Mouse (Mus musculus) megakaryocyte, embryonic 14.5 days (primary cell): ENCODE measurements around the gene Gm4756. TPM values are rescaled to one million over a fixed set of nuclear protein-coding genes. Genes with fewer than 3 reads are reported as not detected.
A peak's percentile ranks its signal among the peaks of the same experiment; 100 is the strongest.
"Not testable (repeated sequence)": the region's sequence is repeated elsewhere in the genome, so short reads cannot be mapped to it uniquely, and the experiment has no call there.

Experiments
- H3K27me3 ChIP-seq: replicated peaks from 2 replicates; pipeline ENCODE3; 2012; ENCODE audit warnings: inconsistent platforms
- H3K36me3 ChIP-seq: replicated peaks from 2 replicates; pipeline ENCODE3; 2012; ENCODE audit warnings: low read length, inconsistent platforms, mixed read lengths
- H3K4me1 ChIP-seq: 2 replicates; pipeline ENCODE4 v1.6.1; 2012; ENCODE audit warnings: inconsistent platforms
- H3K4me3 ChIP-seq: replicated peaks from 2 replicates; pipeline ENCODE3; 2012; ENCODE audit warnings: moderate library complexity, mild to moderate bottlenecking, inconsistent platforms
- H3K9me3 ChIP-seq: 2 replicates; pipeline ENCODE4 v1.6.1; 2012; ENCODE audit warnings: inconsistent platforms
- FLI1 ChIP-seq: IDR thresholded peaks from 2 replicates; pipeline ENCODE4 v1.6.1; 2012; ENCODE audit warnings: low read length, inconsistent platforms, mixed read lengths
- GATA1 ChIP-seq: IDR thresholded peaks from 3 replicates; pipeline ENCODE4 v1.6.1; 2012; ENCODE audit warnings: mixed read lengths, low read length, inconsistent platforms, borderline replicate concordance
- polyA plus RNA-seq: library from polyadenylated mRNA; stranded (reverse); fragments of >175 nt; gene quantifications from 2 replicates; pipeline ENCODE4 v1.2.3, GENCODE M21; 2012; ENCODE audit warnings: low replicate concordance; ENCODE audit not compliant: insufficient read depth

Gm4756 gene
- polyA plus RNA-seq, result not detected in 2 replicates

- H3K27me3 ChIP-seq, result no peaks in the 10 kb centered on the region
- H3K4me3 ChIP-seq, result no peak within 1 kb of the TSS
- H3K36me3 ChIP-seq, result peaks cover 45% of the 10 kb centered on the region
- TF ChIP-seq FLI1 (no peak), GATA1 (no peak)
- no peaks in the 10 kb centered on the region for H3K9me3 ChIP-seq
- peaks cover 3% of the 10 kb centered on the region; the same call in 1 of the 2 replicates for H3K4me1 ChIP-seq
Observed at GRCm38 (mm10) chr12:72649611-72650330, at the start of gene Gm4756. TSS of gene Gm4756 (minus strand) at chr12:72649661.

DNA sequence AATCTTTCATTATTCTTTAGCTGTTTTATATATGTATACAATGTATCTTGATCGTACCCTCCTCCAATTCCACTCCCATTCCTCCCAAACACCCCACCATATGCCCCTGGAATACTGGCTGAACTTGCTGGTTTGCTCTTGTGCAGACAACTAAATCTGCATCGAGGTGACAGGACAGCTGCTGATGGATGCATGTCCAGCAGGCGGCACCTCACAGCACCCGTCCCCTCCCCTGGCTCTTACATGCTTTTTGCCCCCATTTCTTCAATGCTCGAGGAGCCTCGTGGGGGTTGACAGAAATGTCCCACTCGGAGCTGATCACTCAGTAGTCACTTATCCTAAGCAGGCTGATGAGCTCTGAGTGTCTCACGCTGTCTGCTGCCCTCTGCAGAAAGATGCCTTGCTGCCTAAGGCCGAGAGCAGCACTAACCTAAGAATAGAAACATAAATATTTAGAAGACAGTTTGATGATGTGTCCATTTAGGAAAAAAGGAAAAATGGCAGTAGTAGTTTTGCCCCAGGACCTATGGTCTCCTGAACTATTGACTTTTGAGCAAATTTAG, 45.5 kb upstream of the Gm4756 start:
- peaks cover 4% of the 10 kb centered on the region; the same call in 1 of the 2 replicates for H3K4me1 ChIP-seq
- peaks cover 2% of the 10 kb centered on the region for H3K27me3 ChIP-seq
- H3K9me3 ChIP-seq, result no peaks in the 10 kb centered on the region
- H3K4me3 ChIP-seq, result peak overlapping the region; percentile 51
- TF ChIP-seq FLI1 (no peak), GATA1 (no peak)
- no peaks in the 10 kb centered on the region for H3K36me3 ChIP-seq

DNA sequence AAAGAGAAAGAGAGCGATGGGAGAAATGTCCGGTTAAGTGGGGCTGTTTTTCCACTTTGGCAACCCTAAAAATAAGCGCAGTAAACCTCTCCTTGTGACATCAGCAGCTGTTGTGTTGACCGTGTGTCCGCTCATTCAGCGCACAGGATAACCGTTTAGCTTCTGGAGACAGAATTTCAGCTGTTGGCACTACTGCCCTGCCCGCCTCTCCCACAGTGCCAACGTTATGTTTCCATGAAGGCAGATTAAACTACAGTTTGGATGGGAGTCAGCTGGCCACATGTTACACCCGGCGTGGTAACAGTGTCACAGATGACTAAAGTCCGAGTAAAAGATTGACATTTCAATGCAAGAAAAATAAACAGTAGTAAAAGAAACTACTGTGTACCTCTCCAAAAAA, 45.0 kb upstream of the Gm4756 start:
- TF ChIP-seq GATA1, result no peak
- no peak for TF ChIP-seq FLI1
- Histone ChIP-seq H3K27me3 (peaks cover 2% of the 10 kb centered on the region), H3K4me3 (no peak overlapping the region), H3K36me3 (no peaks in the 10 kb centered on the region), H3K4me1 (peaks cover 4% of the 10 kb centered on the region; the same call in 1 of the 2 replicates), H3K9me3 (no peaks in the 10 kb centered on the region)

DNA sequence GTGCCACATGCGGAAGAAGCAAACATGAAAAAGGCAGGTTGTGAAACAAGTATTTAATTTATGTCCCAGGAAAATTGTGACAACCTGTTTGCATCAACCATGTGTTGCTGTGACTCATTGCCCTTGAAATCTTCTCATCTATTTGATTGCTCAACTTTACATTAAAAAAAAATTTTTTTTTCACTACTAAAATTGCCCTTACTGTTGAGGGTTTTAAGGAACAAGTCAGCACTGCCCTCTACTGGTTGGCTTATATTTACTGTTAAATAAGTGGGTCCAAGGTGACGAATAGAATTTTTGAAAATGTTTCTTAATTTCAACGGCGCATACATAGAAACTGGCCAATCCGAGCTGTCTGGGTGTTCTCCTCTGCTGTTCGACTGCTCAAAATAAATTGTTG, 44.4 kb upstream of the Gm4756 start:
- no peak for TF ChIP-seq GATA1
- TF ChIP-seq FLI1, result no peak
- H3K4me1 ChIP-seq, result peaks cover 4% of the 10 kb centered on the region; the same call in 1 of the 2 replicates

DNA sequence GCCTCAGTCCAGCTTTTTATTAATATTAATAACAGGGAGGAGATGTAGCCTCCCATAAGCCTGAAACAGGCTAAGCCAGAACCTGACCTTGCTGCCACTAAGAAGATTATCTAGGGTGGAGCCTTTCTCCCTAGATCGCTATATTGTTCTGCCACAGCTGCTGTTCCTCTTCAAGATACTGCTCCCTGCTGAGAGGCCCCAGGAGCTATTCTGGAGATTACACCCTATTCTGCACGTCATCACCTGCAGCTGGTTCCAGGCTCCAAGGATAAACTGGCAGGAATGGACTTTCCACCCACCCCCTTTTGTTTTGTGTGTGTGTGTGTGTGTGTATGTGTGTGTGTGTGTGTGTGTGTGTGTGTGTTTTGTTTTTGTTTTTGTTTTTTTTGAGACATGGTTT, 38.8 kb upstream of the Gm4756 start:
- H3K4me3 ChIP-seq, H3K36me3 ChIP-seq, H3K9me3 ChIP-seq, H3K4me1 ChIP-seq, H3K27me3 ChIP-seq: not testable (repeated sequence)

More for the DNA sequence above, 44.4 kb upstream of the Gm4756 start:
- Histone ChIP-seq H3K27me3 (peaks cover 2% of the 10 kb centered on the region), H3K36me3 (no peaks in the 10 kb centered on the region), H3K4me3 (no peak overlapping the region), H3K9me3 (no peaks in the 10 kb centered on the region)

GRCm38 (mm10) chr12:72687741-72688140, 38.3 kb upstream of the Gm4756 start:
- H3K9me3 ChIP-seq, H3K36me3 ChIP-seq, H3K27me3 ChIP-seq, H3K4me3 ChIP-seq, H3K4me1 ChIP-seq: not testable (repeated sequence)

DNA sequence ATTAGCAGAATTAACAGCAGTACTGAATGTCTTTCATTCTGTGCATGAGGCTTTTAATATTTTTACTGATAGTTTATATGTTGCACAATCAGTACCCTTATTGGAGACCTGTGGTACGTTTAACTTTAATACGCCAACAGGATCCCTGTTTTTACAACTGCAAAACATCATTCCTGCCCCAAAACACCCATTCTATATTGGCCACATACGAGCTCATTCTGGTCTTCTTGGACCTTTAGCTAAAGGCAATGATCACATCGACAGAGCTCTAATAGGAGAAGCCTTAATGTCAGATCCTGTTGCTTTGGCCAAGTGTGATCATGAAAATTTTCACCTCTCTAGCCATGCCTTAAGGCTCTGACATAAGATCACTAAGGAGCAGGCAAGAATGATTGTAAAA, 37.1 kb upstream of the Gm4756 start:
- H3K4me1 ChIP-seq, result peaks cover 17% of the 10 kb centered on the region
- not testable (repeated sequence) for H3K27me3 ChIP-seq, H3K4me3 ChIP-seq, H3K36me3 ChIP-seq, H3K9me3 ChIP-seq

GRCm38 (mm10) chr12:72683612-72684011, 34.2 kb upstream of the Gm4756 start:
- Histone ChIP-seq H3K4me1 (peaks cover 18% of the 10 kb centered on the region), H3K4me3 (no peak overlapping the region), H3K36me3 (no peaks in the 10 kb centered on the region), H3K27me3 (peaks cover 5% of the 10 kb centered on the region), H3K9me3 (peaks cover 9% of the 10 kb centered on the region)
- TF ChIP-seq GATA1, result no peak
- no peak for TF ChIP-seq FLI1

DNA sequence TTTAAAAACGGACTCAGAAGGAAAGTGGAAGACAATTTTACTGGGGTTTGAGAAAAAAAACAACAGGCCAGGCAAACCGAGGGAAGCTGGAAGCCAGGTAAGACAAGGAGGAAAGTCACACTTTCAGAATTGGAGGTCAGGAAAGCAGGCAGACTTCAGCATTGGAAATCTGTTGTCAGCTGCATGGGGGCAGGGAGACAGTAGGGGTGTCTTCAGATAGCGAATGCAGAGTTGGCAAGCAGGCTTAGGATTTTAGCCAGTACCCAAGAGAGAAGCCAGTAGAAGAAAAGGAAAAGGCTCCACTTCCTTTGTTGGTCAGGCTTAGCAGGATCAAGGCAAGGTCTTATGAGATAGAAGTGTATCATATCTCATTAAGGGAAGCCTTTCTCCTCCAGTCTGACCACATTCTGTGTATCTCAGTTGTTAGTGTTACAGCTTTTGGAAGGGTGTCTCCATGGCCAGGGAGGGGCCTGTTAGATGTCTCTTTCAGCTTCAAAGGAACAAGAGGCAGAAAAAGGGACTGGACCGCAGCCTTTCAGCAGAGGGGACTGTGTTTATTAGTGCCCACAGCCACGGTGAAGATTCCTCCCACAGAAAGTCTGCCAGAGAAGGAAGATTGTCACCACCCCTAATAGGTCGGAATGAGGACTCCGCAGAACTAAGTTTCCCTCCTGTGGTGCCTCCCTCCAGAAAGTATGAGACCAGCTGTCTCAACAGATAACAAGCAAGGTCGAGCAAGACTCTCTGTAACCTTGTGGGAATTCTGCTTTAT, 33.2 kb upstream of the Gm4756 start:
- Histone ChIP-seq H3K4me3 (no peak overlapping the region), H3K4me1 (peaks cover 18% of the 10 kb centered on the region), H3K9me3 (peaks cover 3% of the 10 kb centered on the region), H3K27me3 (peaks cover 5% of the 10 kb centered on the region), H3K36me3 (no peaks in the 10 kb centered on the region)
- no peak for TF ChIP-seq GATA1
- TF ChIP-seq FLI1, result no peak

- TF ChIP-seq GATA1 (no peak), FLI1 (no peak)
Observed at GRCm38 (mm10) chr12:72681919-72682318, 32.5 kb upstream of the Gm4756 start.

More at GRCm38 (mm10) chr12:72681919-72682318, 32.5 kb upstream of the Gm4756 start:
- 0 out of 2 replicates have a peak, but pooled peaks cover 3% of the 10 kb centered on the region for H3K9me3 ChIP-seq
- no peak overlapping the region for H3K4me3 ChIP-seq
- peaks cover 8% of the 10 kb centered on the region for H3K27me3 ChIP-seq
- peaks cover 18% of the 10 kb centered on the region for H3K4me1 ChIP-seq
- no peaks in the 10 kb centered on the region for H3K36me3 ChIP-seq
